Mouse (Mus musculus) limb, embryonic 11.5 days (tissue): ENCODE measurements at regions not wholly inside any gene's neighbourhood (a gene's known extent, or its start where the extent isn't known, plus 50 kb on each side); places are given as distances from the start of the nearest gene placed in this dataset.

Source experiments
- ATAC-seq: fragments of 200-750 bp; cut with Nextera tagmentation; 2 replicates; pipeline ENCODE4 v1.8.0; 2017; ENCODE audit warnings: low read depth; ENCODE audit not compliant: insufficient number of reproducible peaks, low FRiP score, low TSS enrichment
- DNase-seq: peaks from one replicate; pipeline ENCODE4 v3.0.0-alpha.2; 2015; ENCODE audit warnings: low spot score
- H3K27ac ChIP-seq: fragments of 300-500 bp; sonication (generic); replicated peaks from 2 replicates; pipeline ENCODE4 v1.5.1; 2014; ENCODE audit warnings: low read depth, mild to moderate bottlenecking, low read length
- H3K27me3 ChIP-seq: fragments of 300-500 bp; sonication (generic); 2 replicates; pipeline ENCODE4 v1.6.1; 2014; ENCODE audit warnings: mild to moderate bottlenecking, low read length, mixed read lengths; ENCODE audit not compliant: control insufficient read depth, insufficient read depth
- H3K36me3 ChIP-seq: fragments of 300-500 bp; sonication (generic); 2 replicates; pipeline ENCODE4 v1.6.1; 2014; ENCODE audit warnings: mild to moderate bottlenecking, low read length, moderate library complexity, mixed read lengths; ENCODE audit not compliant: control insufficient read depth, insufficient read depth
- H3K4me1 ChIP-seq: fragments of 300-500 bp; sonication (generic); 2 replicates; pipeline ENCODE4 v1.6.1; 2014; ENCODE audit warnings: low read length, mixed read lengths; ENCODE audit not compliant: control insufficient read depth, insufficient read depth
- H3K4me2 ChIP-seq: fragments of 300-500 bp; sonication (generic); 2 replicates; pipeline ENCODE4 v1.6.1; 2014; ENCODE audit warnings: low read depth, mild to moderate bottlenecking, moderate library complexity; ENCODE audit not compliant: severe bottlenecking
- H3K4me3 ChIP-seq: fragments of 300-500 bp; sonication (generic); 2 replicates; pipeline ENCODE4 v1.5.1; 2014; ENCODE audit warnings: low read depth, low read length
- H3K9ac ChIP-seq: fragments of 300-500 bp; sonication (generic); 2 replicates; pipeline ENCODE4 v1.6.1; 2014; ENCODE audit warnings: mild to moderate bottlenecking, low read length
- H3K9me3 ChIP-seq: fragments of 300-500 bp; sonication (generic); 2 replicates; pipeline ENCODE4 v1.6.1; 2016; ENCODE audit warnings: low read length; ENCODE audit not compliant: control insufficient read depth
- WGBS: fragments of 180-500 bp; shearing (Covaris S2); extraction: QIAGEN DNeasy Blood & Tissue Kit; methylation state at CpG from one replicate; pipeline ENCODE4 v1.1.7; 2014; 5-methylcytosine and 5-hydroxymethylcytosine counted together

DNA sequence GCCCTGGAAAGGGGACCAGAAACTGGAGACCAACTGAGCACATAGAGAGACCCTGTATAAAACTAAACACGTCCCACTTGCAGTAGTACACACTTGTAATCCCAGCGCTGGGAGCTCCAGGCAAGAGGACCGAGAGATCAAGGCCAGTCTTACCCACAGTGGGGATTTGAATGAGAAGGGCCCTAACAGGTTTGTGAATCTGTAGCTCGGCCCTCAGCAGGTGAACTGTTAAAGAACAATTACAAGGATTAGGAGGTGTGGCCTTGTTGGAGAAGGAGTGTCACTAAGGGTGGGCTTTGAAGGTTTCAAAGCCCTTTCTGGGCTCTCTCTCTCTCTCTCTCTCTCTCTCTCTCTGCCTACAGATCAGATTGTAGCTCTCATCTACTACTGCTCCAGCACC lies 76.5 kb upstream of the Sertad2 start:
- H3K27ac ChIP-seq, result no peak overlapping the region
- WGBS, result 33% methylated on average over 4 of the region's 4 CpGs
- H3K9ac ChIP-seq, result no peak overlapping the region
- no peaks in the 10 kb centered on the region for H3K9me3 ChIP-seq
- no peaks in the 10 kb centered on the region for H3K36me3 ChIP-seq
- ATAC-seq (no peak), DNase-seq (no peak)
- no peak overlapping the region for H3K4me3 ChIP-seq
- no peaks in the 10 kb centered on the region for H3K27me3 ChIP-seq
- no peak overlapping the region for H3K4me2 ChIP-seq
- H3K4me1 ChIP-seq, result no peaks in the 10 kb centered on the region

DNA sequence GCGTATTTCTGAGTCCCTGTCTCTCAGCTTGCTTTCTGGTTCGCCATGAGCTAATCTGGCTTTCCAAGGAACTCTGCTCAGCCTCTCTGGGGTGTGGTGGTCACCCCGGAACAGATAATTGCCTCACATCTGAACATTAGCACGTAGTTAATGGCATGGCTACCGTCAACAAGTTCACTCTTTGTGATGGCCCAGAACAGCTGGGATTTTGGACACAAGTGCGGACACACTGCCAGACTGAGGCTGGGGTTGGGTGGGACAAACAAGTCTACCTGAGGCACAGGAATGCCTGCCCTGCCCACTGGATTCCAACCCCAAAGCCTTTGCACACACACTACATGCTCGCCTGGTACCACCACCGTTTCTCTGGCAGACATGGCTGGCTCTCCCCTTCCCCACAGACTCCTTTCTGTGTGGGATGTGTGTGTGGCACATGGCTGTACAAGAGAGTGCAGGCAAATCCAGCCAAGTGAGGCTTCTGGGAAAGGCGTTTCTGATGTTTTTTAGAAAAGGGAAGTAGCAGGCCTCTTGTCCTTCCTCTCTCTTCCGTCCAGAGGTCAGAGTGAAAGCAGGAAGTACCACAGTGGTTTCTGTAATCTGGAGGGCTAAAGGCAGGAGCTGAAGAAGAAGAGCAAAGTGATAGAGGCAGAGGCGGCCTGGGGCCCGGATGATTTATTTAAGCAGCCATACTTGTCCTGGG lies 74.6 kb upstream of the Sertad2 start:
- no peak for ATAC-seq
- 77% methylated on average over 12 of the region's 12 CpGs for WGBS
- Histone ChIP-seq H3K9me3 (no peaks in the 10 kb centered on the region), H3K27ac (no peak overlapping the region), H3K27me3 (no peaks in the 10 kb centered on the region), H3K4me2 (no peak overlapping the region), H3K9ac (no peak overlapping the region), H3K36me3 (no peaks in the 10 kb centered on the region), H3K4me1 (no peaks in the 10 kb centered on the region), H3K4me3 (no peak overlapping the region)
- DNase-seq, result no peak

DNA sequence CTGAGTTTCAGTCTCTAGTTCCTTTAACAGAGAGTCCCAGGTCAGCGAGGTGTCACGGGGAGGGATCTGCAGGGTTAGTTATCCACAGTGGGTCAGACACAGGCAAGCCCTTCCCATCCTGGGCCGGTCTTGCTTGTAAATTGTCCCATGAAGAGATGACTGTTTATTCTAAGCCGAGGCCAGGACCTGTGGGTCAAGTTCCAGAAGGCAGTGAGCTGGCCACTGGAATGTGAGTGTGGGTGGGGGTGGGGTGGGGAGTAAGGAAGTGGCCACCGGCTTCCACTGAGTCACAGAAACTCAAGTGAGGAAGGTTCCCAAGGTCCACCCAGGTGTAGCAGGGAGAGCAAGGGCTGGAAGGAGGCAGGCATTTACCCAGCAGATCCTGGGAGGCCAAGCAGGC lies 73.7 kb upstream of the Sertad2 start:
- no peak for ATAC-seq
- no peak overlapping the region for H3K9ac ChIP-seq
- H3K36me3 ChIP-seq, result no peaks in the 10 kb centered on the region
- no peaks in the 10 kb centered on the region for H3K4me1 ChIP-seq
- H3K27me3 ChIP-seq, result no peaks in the 10 kb centered on the region
- H3K9me3 ChIP-seq, result no peaks in the 10 kb centered on the region
- H3K4me2 ChIP-seq, result no peak overlapping the region
- DNase-seq, result no peak
- WGBS, result 33% methylated on average over 5 of the region's 5 CpGs
- no peak overlapping the region for H3K4me3 ChIP-seq
- H3K27ac ChIP-seq, result no peak overlapping the region

DNA sequence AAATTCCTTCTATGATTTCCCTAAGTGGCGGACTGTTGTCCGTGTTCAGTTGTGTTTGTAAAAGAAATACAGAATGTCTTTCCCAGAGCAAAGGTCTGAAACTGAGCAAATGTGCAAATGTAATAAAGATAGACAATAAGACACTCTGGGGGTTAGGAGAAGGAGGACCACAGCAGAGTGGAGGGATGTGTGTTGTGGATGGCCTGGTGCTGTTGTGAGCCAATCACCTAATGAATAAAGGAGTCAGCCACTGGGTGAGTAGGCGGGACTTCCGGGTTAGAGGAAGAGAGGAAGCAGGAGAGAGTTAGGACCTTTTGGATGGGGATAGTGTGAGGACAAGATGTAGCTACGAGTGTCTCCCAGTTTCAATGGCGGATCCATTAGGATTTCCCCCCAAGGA lies 72.7 kb upstream of the Sertad2 start:
- Histone ChIP-seq H3K36me3 (no peaks in the 10 kb centered on the region), H3K4me3 (no peak overlapping the region), H3K27me3 (no peaks in the 10 kb centered on the region), H3K9ac (no peak overlapping the region), H3K9me3 (no peaks in the 10 kb centered on the region), H3K4me1 (no peaks in the 10 kb centered on the region), H3K4me2 (no peak overlapping the region), H3K27ac (no peak overlapping the region)
- ATAC-seq (no peak), DNase-seq (no peak)
- 88% methylated on average over 6 of the region's 6 CpGs for WGBS

DNA sequence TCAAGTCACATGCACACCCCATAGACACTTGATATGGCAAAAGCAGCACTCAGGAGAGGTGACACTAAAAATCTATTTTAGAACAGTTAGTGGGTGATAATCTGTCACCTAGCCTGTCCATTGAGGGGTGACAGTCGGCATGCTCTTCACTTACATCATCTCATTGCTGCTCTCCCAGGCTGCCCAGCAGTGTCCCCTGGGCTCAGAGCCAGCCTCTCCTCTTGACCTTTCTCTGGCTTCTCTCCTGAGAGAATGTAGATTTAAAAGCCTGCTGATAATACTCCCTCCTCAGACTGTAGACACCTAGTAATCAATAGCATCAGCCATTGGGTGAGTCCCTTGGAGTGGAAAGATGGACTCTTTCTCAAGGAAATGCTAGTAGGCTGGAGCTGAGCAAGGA lies 70.7 kb upstream of the Sertad2 start:
- no peak overlapping the region for H3K4me3 ChIP-seq
- 0 out of 2 replicates have a peak, but pooled peaks cover 2% of the 10 kb centered on the region for H3K4me1 ChIP-seq
- no peak for ATAC-seq
- H3K27ac ChIP-seq, result no peak overlapping the region
- H3K9me3 ChIP-seq, result no peaks in the 10 kb centered on the region
- no peak for DNase-seq
- no peaks in the 10 kb centered on the region for H3K36me3 ChIP-seq
- no peaks in the 10 kb centered on the region for H3K27me3 ChIP-seq
- WGBS, result 86% methylated on average over 1 of the region's 1 CpGs
- H3K9ac ChIP-seq, result no peak overlapping the region
- H3K4me2 ChIP-seq, result no peak overlapping the region

DNA sequence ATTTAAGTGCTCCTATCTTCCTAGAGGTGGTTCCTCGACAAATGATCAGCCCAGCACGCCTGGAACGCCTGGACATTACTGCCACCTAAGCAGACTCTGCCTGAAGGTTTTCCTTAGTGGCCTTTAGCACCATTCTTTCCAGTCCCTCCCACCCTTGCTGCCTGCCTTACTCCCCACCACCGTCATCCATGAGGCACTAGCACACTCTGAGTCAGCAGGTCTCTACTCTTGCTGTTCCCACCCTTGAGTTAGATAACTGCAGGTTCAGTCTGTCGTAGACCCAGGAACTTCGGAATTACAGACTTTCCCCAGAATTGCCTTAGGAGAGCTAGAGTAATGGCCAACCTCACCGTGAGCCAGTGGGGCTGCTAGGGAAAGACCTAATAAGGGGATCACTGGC lies 67.4 kb upstream of the Sertad2 start:
- Histone ChIP-seq H3K4me1 (0 out of 2 replicates have a peak, but pooled peaks cover 3% of the 10 kb centered on the region), H3K9me3 (no peaks in the 10 kb centered on the region), H3K36me3 (no peaks in the 10 kb centered on the region), H3K4me2 (no peak overlapping the region), H3K27me3 (no peaks in the 10 kb centered on the region), H3K27ac (no peak overlapping the region), H3K9ac (no peak overlapping the region), H3K4me3 (no peak overlapping the region)
- 76% methylated on average over 7 of the region's 7 CpGs for WGBS
- ATAC-seq, result no peak
- DNase-seq, result no peak

DNA sequence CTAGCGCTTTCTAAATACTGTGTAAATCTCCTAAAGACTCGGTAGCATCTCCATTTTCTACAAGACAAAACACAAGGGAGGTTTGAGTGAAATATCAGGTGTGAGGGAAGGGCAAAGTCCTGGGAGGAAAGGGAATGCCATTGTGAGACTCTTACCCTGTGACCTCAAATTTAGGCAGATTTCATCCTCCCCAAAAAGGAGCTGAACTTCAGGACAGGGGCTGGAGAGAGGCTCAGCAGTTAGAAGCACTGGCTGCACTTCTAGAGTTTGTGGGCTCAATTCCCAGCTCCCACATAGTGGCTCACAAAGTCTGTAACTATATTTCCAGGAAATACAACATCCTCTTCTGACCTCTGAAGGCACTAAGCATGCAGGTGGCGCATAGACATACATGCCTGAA lies 66.6 kb upstream of the Sertad2 start:
- no peak for DNase-seq
- no peak overlapping the region for H3K9ac ChIP-seq
- no peak for ATAC-seq
- no peaks in the 10 kb centered on the region for H3K36me3 ChIP-seq
- H3K27me3 ChIP-seq, result no peaks in the 10 kb centered on the region
- H3K9me3 ChIP-seq, result no peaks in the 10 kb centered on the region
- H3K27ac ChIP-seq, result no peak overlapping the region
- H3K4me2 ChIP-seq, result no peak overlapping the region
- H3K4me1 ChIP-seq, result 0 out of 2 replicates have a peak, but pooled peaks cover 3% of the 10 kb centered on the region
- H3K4me3 ChIP-seq, result no peak overlapping the region
- WGBS, result 88% methylated on average over 3 of the region's 3 CpGs

DNA sequence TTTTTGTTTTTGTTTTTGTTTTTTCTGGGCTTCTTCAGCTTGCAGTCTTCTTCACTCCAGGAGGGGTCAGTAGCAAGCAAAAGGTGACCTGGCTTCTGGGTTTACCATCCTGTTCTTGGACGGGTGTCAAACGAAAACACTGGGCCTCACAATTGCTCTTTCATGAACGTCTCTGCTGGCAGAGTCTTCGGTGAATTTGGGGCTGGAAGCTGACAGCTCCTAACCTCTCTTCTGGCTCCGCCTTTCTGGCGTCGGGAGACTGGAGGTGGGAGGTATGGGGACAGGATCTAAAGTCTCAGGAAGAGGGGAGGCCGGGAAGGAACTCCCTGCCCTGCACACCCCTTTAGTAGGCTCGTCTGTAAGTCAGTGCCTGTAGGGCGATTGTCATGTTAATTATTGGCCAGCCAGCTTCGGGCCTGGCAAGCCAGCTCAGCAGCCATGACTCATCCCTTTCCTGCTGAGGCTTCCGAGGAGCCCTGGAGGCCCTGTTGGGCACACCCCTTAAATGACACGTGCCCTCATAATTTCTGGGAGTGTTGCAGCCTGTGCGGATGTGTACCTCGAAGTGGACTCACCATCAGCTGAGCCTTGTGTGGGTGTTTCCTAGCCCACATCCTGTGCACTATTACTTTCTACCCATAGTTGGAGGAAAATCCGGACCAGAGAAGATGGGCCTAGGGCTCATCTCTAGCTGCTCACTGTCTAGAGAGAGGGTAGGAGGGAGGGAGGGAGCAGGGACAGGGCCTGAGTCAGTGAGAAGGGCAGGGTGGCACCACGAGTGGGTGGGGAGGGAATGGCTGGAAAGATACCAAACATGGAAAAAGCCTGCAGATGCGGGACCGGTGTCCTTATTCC lies 65.6 kb upstream of the Sertad2 start:
- 0 out of 2 replicates have a peak, but pooled peaks cover 3% of the 10 kb centered on the region for H3K4me1 ChIP-seq
- H3K4me3 ChIP-seq, result no peak overlapping the region
- no peak overlapping the region for H3K9ac ChIP-seq
- no peaks in the 10 kb centered on the region for H3K27me3 ChIP-seq
- ATAC-seq (no peak), DNase-seq (peak; percentile 34)
- peak overlapping the region; percentile 21; the same call in 1 of the 2 replicates for H3K4me2 ChIP-seq
- no peaks in the 10 kb centered on the region for H3K9me3 ChIP-seq
- no peak overlapping the region for H3K27ac ChIP-seq
- H3K36me3 ChIP-seq, result no peaks in the 10 kb centered on the region
- WGBS, result 21% methylated on average over 19 of the region's 19 CpGs
